Mouse (Mus musculus) C2C12 (cell line): ENCODE measurements at regions not wholly inside any gene's neighbourhood (a gene's known extent, or its start where the extent isn't known, plus 50 kb on each side); places are given as distances from the start of the nearest gene placed in this dataset.

ENCODE experiments used
- CEBPB ChIP-seq: IDR thresholded peaks from one replicate; pipeline ENCODE4 v1.6.1; 2011; ENCODE audit warnings: low read depth, mild to moderate bottlenecking, control low read depth, moderate library complexity
- CTCF ChIP-seq: IDR thresholded peaks from one replicate; pipeline ENCODE4 v1.5.1; 2011; ENCODE audit not compliant: control insufficient read depth, insufficient read depth, insufficient read length

DNA sequence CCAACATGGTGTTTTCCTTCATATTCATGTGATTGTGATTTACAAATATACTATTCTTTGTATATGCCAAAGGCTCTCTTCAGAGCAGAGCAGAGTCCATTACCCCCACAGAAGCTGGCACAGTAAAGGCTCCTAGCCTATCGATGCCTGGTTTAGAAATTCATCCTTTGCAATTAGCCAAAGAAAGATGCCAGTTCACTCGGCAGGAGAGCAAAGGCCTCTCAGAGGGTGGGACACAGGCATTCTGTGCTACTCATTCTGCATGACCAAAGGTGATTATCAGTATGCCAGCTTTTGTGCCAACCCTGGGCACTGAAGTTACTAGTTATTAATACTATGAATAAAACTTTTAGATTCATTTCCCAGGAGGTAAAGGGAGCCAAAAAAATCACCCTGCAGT is 324.6 kb downstream of the Osr1 start:
- TF ChIP-seq CTCF: no peak
- no peak for TF ChIP-seq CEBPB
